Mouse (Mus musculus) inflammation-experienced regulatory T-cells, adult 16 weeks (primary cell): Measurements from ENCODE around the gene Opn5. TPM values are rescaled to one million over a fixed set of nuclear protein-coding genes. Genes with fewer than 3 reads are reported as not detected.

Experiments used
- polyA plus RNA-seq: library from polyadenylated mRNA; unstranded; fragments of 100-300 nt; shearing (Covaris generic); gene quantifications from one replicate; pipeline ENCODE4 v1.2.1, GENCODE M21; 2017

Gene Opn5
- polyA plus RNA-seq: not detected

DNA sequence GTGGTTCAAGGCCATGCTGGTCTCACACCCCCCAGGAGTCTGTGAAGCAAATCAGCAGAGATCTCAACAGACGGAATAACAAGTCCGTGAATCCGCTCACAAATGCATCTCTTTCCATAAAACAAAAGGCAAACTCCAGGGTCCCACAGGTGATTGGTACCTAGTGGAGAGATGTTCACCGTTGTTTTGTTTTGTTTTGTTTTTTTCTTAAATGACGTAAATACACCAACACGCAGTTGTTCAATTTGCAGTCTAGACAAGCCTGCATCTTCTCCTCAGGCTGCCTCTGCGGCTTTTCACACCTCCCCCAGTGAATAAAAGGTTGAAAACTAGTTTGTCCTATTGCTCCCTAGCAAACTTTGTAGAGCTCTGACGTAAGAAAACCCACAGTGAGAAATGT lies at the start of gene Opn5:
Opn5 (minus strand) TSS at position 101 of the 400 bp plus-strand sequence.

Other genes with a start within 250 kb of the Opn5 start
- gene Adgrf4, start 80.9 kb upstream of the Opn5 start, polyA plus RNA-seq: not detected
- not detected for gene Adgrf2, start 130.8 kb upstream of the Opn5 start, polyA plus RNA-seq